Mouse (Mus musculus) urinary bladder, adult 2 months (tissue): Measurements from ENCODE around the gene Akap13. TPM values are rescaled to one million over a fixed set of nuclear protein-coding genes. Genes with fewer than 3 reads are reported as not detected.
"Not testable (repeated sequence)": the region's sequence is repeated elsewhere in the genome, so short reads cannot be mapped to it uniquely, and the experiment has no call there.

ENCODE experiments used
- DNase-seq: peaks from one replicate; pipeline ENCODE4 v3.0.0; 2022; ENCODE audit warnings: low spot score
- polyA plus RNA-seq: library from polyadenylated mRNA; depleted of rRNA; stranded (reverse); fragments of >200 nt; gene quantifications from 2 replicates; pipeline ENCODE4 v1.2.3, GENCODE M21; 2012

Gene Akap13
- polyA plus RNA-seq, 1 experiment = 27.1 TPM

- no peak for DNase-seq
Measured at GRCm38 (mm10) chr7:75715939-75716338, 260.6 kb downstream of the Akap13 start.

- no peak for DNase-seq
Measured at GRCm38 (mm10) chr7:75717349-75717748, 262.0 kb downstream of the Akap13 start.

GRCm38 (mm10) chr7:75721302-75721701 is 266.0 kb downstream of the Akap13 start:
- no peak for DNase-seq

GRCm38 (mm10) chr7:75724012-75724411 is 268.7 kb downstream of the Akap13 start:
- no peak for DNase-seq

- no peak for DNase-seq
Measured at GRCm38 (mm10) chr7:75725899-75726298, 270.6 kb downstream of the Akap13 start.

- DNase-seq = no peak
Measured at GRCm38 (mm10) chr7:75726867-75727266, 271.5 kb downstream of the Akap13 start.

GRCm38 (mm10) chr7:75729652-75730051 is 274.3 kb downstream of the Akap13 start:
- DNase-seq = no peak

- DNase-seq = no peak
Measured at GRCm38 (mm10) chr7:75730216-75730615, 274.9 kb downstream of the Akap13 start.

- no peak for DNase-seq
Measured at GRCm38 (mm10) chr7:75731951-75732350, 276.6 kb downstream of the Akap13 start.

- DNase-seq = no peak
Measured at GRCm38 (mm10) chr7:75733166-75733565, 277.8 kb downstream of the Akap13 start.

GRCm38 (mm10) chr7:75739075-75739725 is 283.9 kb downstream of the Akap13 start:
- DNase-seq = no peak

GRCm38 (mm10) chr7:75744528-75744927 is 289.2 kb downstream of the Akap13 start:
- DNase-seq = no peak

- no peak for DNase-seq
Measured at GRCm38 (mm10) chr7:75744978-75745638, 289.8 kb downstream of the Akap13 start.

GRCm38 (mm10) chr7:75745969-75746368 is 290.6 kb downstream of the Akap13 start:
- not testable (repeated sequence) for DNase-seq

- DNase-seq = no peak
Measured at GRCm38 (mm10) chr7:75750581-75750980, 295.2 kb downstream of the Akap13 start.

GRCm38 (mm10) chr7:75751161-75751803 is 295.9 kb downstream of the Akap13 start:
- no peak for DNase-seq

- DNase-seq = no peak
Measured at GRCm38 (mm10) chr7:75752442-75753191, 297.3 kb downstream of the Akap13 start.

GRCm38 (mm10) chr7:75753192-75753783 is 298.0 kb downstream of the Akap13 start:
- no peak for DNase-seq

- no peak for DNase-seq
Measured at GRCm38 (mm10) chr7:75754587-75755499, 299.5 kb downstream of the Akap13 start.

- DNase-seq = no peak
Measured at GRCm38 (mm10) chr7:75755861-75756449, 300.6 kb downstream of the Akap13 start.
